29 mouse cellular contexts compared by ENCODE assay signal in the genomic region with DNA sequence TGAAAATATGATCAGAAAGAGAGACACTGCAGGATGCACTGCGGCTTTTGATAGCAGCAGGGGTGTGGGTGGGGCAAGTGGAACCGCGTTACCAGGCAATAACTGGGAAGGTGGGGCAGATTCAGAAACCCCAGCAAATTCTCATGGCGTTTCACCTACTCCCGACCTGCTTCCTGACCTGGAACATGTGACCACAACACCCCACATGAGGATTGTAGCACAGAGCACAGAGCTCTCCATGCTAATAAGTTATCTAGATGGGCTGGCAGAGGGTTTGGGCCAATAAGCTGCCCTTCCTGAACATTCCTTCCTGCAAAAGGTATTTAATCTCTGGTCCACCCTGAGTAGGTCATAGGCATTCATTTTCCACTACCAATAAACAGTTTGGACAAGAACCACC. TPM values are rescaled to one million over a fixed set of nuclear protein-coding genes. Genes with fewer than 3 reads are reported as not detected.
DNase-seq lines count a peak whose midpoint lies in the region; ATAC-seq lines count a peak whose summit lies in the region.
"Had no signal": no experiment of that assay in that cellular context is flagged by ENCODE, and none has a peak within 500 bp of the region (broad histone marks: within the 10 kb centered on the region; RNA-seq: fewer than 3 reads in every experiment).

No protein-coding gene starts in this region.

- WGBS in midbrain, embryonic 11.5 days = 76% methylated on average over 5 of the region's 5 CpGs
- WGBS in midbrain, embryonic 13.5 days = 62% methylated on average over 5 of the region's 5 CpGs

- H3K4me1 ChIP-seq in midbrain, embryonic 11.5 days (ENCODE audit: control insufficient read depth, insufficient read depth, low read length) = no peaks in the 10 kb centered on the region
- no peaks in the 10 kb centered on the region for H3K4me1 ChIP-seq in midbrain, embryonic 13.5 days (replicated peaks)
- H3K4me1 ChIP-seq: forebrain, embryonic 13.5 days; heart, embryonic 13.5 days had no signal

- no peaks in the 10 kb centered on the region for H3K27me3 ChIP-seq in midbrain, embryonic 11.5 days (ENCODE audit: control insufficient read depth, insufficient read depth, low read length)
- H3K27me3 ChIP-seq in midbrain, embryonic 13.5 days = no peaks in the 10 kb centered on the region
- H3K27me3 ChIP-seq: forebrain, embryonic 13.5 days; heart, embryonic 13.5 days had no signal

- no peaks in the 10 kb centered on the region for H3K36me3 ChIP-seq in midbrain, embryonic 11.5 days (ENCODE audit: control insufficient read depth, insufficient read depth, low read length)
- H3K36me3 ChIP-seq in midbrain, embryonic 13.5 days = no peaks in the 10 kb centered on the region
- H3K36me3 ChIP-seq: forebrain, embryonic 10.5 days; heart, embryonic 10.5 days; heart, embryonic 13.5 days had no signal

- H3K4me2 ChIP-seq in midbrain, embryonic 11.5 days = no peak overlapping the region
- H3K4me2 ChIP-seq in midbrain, embryonic 13.5 days (replicated peaks) = no peak overlapping the region
- H3K4me2 ChIP-seq: forebrain, embryonic 13.5 days; heart, embryonic 13.5 days; hindbrain, embryonic 14.5 days had no signal

- no peak overlapping the region for H3K27ac ChIP-seq in midbrain, embryonic 11.5 days (ENCODE audit: low read depth, low read length)
- no peak overlapping the region for H3K27ac ChIP-seq in midbrain, embryonic 13.5 days
- H3K27ac ChIP-seq: forebrain, embryonic 10.5 days; forebrain, embryonic 13.5 days; heart, adult 2 months; heart, embryonic 10.5 days; heart, embryonic 13.5 days; hindbrain, embryonic 14.5 days had no signal

- no peak overlapping the region for H3K9ac ChIP-seq in midbrain, embryonic 11.5 days (ENCODE audit: low read length)
- H3K9ac ChIP-seq in midbrain, embryonic 13.5 days (replicated peaks) = no peak overlapping the region
- H3K9ac ChIP-seq: forebrain, embryonic 13.5 days; heart, embryonic 13.5 days; hindbrain, embryonic 14.5 days had no signal

- ATAC-seq in midbrain, embryonic 11.5 days (ENCODE audit: low FRiP score) = no peak
- ATAC-seq in midbrain, embryonic 13.5 days = no peak
- ATAC-seq: forebrain, embryonic 13.5 days; forebrain, embryonic 16.5 days had no signal

- H3K9me3 ChIP-seq in midbrain, embryonic 11.5 days (ENCODE audit: control insufficient read depth, low read length) = no peaks in the 10 kb centered on the region
- H3K9me3 ChIP-seq in midbrain, embryonic 13.5 days = no peaks in the 10 kb centered on the region
- H3K9me3 ChIP-seq: forebrain, embryonic 10.5 days; forebrain, embryonic 13.5 days; heart, embryonic 10.5 days; heart, embryonic 13.5 days had no signal

- DNase-seq in kidney, adult 11 months = peak; percentile 48
- DNase-seq in kidney, adult 18-20 months = no peak
- DNase-seq in kidney, adult 9 months = peak; percentile 54
- DNase-seq in kidney, postnatal 14 days = no peak
- peak; percentile 2 for DNase-seq in midbrain, embryonic 11.5 days (ENCODE audit: low spot score, missing footprints)
- DNase-seq in spleen, postnatal 36 days (ENCODE audit: low spot score in 2 of 2) = no peak
- no peak for DNase-seq in urinary bladder, postnatal 10 days (ENCODE audit: low spot score)
- DNase-seq: adrenal gland, adult 2 months; adrenal gland, postnatal 14 days; cerebellum, adult 18-20 months; cerebellum, adult 9-10 months; cerebellum, postnatal 14 days; gastrocnemius, postnatal 10 days; gastrocnemius, postnatal 36 days; heart, adult 2 months; heart, postnatal 14 days; heart, postnatal 4 days had no signal

- no peak overlapping the region for H3K4me3 ChIP-seq in midbrain, embryonic 11.5 days (ENCODE audit: low read depth, low read length)
- no peak overlapping the region for H3K4me3 ChIP-seq in midbrain, embryonic 13.5 days (replicated peaks)
- H3K4me3 ChIP-seq: forebrain, embryonic 10.5 days; forebrain, embryonic 13.5 days; heart, adult 2 months; heart, embryonic 10.5 days; heart, embryonic 13.5 days had no signal

RNA-seq across cellular contexts. Expression of a gene that starts 26.2 kb away (rescaled TPM):
- polyA plus RNA-seq in midbrain, embryonic 11.5 days (2014; fragmentation: Nextera tagmentation; extraction: Ambion mirVana) = 1.0 and 1.4 TPM in 2 replicates
- 1.4 TPM in 2 replicates for polyA plus RNA-seq in midbrain, embryonic 13.5 days (2015; fragmentation: Nextera tagmentation; extraction: Ambion mirVana)

RNA-seq across cellular contexts. Expression of a gene that starts 28.3 kb away (rescaled TPM):
- polyA plus RNA-seq in midbrain, embryonic 11.5 days (2014; fragmentation: Nextera tagmentation; extraction: Ambion mirVana) = not detected in 2 replicates
- not detected in 2 replicates for polyA plus RNA-seq in midbrain, embryonic 13.5 days (2015; fragmentation: Nextera tagmentation; extraction: Ambion mirVana)
- polyA plus RNA-seq: adrenal gland, adult 2 months; brain, embryonic 14.5 days; embryonic facial prominence, embryonic 11.5 days; embryonic facial prominence, embryonic 14.5 days; forebrain, embryonic 10.5 days; forebrain, embryonic 13.5 days; forebrain, embryonic 16.5 days; heart, adult 2 months; heart, embryonic 10.5 days; heart, embryonic 16.5 days; hindbrain, embryonic 11.5 days; hindbrain, embryonic 14.5 days had no signal

RNA-seq across cellular contexts. Expression of a gene that starts 28.4 kb away (rescaled TPM):
- 0.51 and 0.65 TPM in 2 replicates for polyA plus RNA-seq in midbrain, embryonic 11.5 days (2014; fragmentation: Nextera tagmentation; extraction: Ambion mirVana)
- 0.75 and 0.81 TPM in 2 replicates for polyA plus RNA-seq in midbrain, embryonic 13.5 days (2015; fragmentation: Nextera tagmentation; extraction: Ambion mirVana)

RNA-seq across cellular contexts. Expression of a gene that starts 37.4 kb away (rescaled TPM):
- polyA plus RNA-seq in midbrain, embryonic 11.5 days (2014; fragmentation: Nextera tagmentation; extraction: Ambion mirVana) = 24.2 and 25.8 TPM in 2 replicates
- polyA plus RNA-seq in midbrain, embryonic 13.5 days (2015; fragmentation: Nextera tagmentation; extraction: Ambion mirVana) = 20.0 and 21.0 TPM in 2 replicates

Comparison
In these comparisons a context has a peak if more than half of its experiments do, and no peak if none do; other contexts are left out.
1. DNase-seq: peak in kidney, adult 11 months (single experiment), kidney, adult 9 months (single experiment) and midbrain, embryonic 11.5 days (single experiment); none in kidney, adult 18-20 months (single experiment), kidney, postnatal 14 days (single experiment), spleen, postnatal 36 days (0 of 2) and urinary bladder, postnatal 10 days (single experiment).